Mouse (Mus musculus) stomach, postnatal 0 days (tissue): ENCODE measurements around the gene Ubr3. TPM values are rescaled to one million over a fixed set of nuclear protein-coding genes. Genes with fewer than 3 reads are reported as not detected.
"Not testable (repeated sequence)": the region's sequence is repeated elsewhere in the genome, so short reads cannot be mapped to it uniquely, and the experiment has no call there.

Experiments
- ATAC-seq: fragments of 200-750 bp; cut with Nextera tagmentation; 2 replicates; pipeline ENCODE4 v1.8.0; 2017; ENCODE audit not compliant: low FRiP score, low TSS enrichment
- DNase-seq: peaks from one replicate; pipeline ENCODE4 v3.0.0-alpha.2; 2016; ENCODE audit warnings: low spot score
- H3K27ac ChIP-seq: fragments of 300-500 bp; sonication (generic); replicated peaks from 2 replicates; pipeline ENCODE4 v1.5.1; 2014; ENCODE audit warnings: mild to moderate bottlenecking, control low read depth
- H3K27me3 ChIP-seq: fragments of 300-500 bp; sonication (generic); 2 replicates; pipeline ENCODE4 v1.6.1; 2014; ENCODE audit warnings: low read length; ENCODE audit not compliant: control insufficient read depth, insufficient read depth
- H3K36me3 ChIP-seq: fragments of 300-500 bp; sonication (generic); 2 replicates; pipeline ENCODE4 v1.6.1; 2014; ENCODE audit warnings: low read length, mixed read lengths; ENCODE audit not compliant: control insufficient read depth, insufficient read depth
- H3K4me1 ChIP-seq: fragments of 300-500 bp; sonication (generic); replicated peaks from 2 replicates; pipeline ENCODE4 v1.6.1; 2014; ENCODE audit warnings: antibody characterized with exemption; ENCODE audit not compliant: control insufficient read depth, insufficient read depth
- H3K4me2 ChIP-seq: fragments of 300-500 bp; sonication (generic); replicated peaks from 2 replicates; pipeline ENCODE4 v1.6.1; 2014; ENCODE audit warnings: low read depth, mild to moderate bottlenecking, control low read depth, moderate library complexity
- H3K4me3 ChIP-seq: fragments of 300-500 bp; sonication (generic); 2 replicates; pipeline ENCODE4 v1.5.1; 2014; ENCODE audit warnings: low read depth, low read length, control low read depth
- H3K9ac ChIP-seq: fragments of 300-500 bp; sonication (generic); 2 replicates; pipeline ENCODE4 v1.6.1; 2014; ENCODE audit warnings: mild to moderate bottlenecking, low read length, control low read depth, mixed read lengths
- H3K9me3 ChIP-seq: fragments of 300-500 bp; sonication (generic); 2 replicates; pipeline ENCODE4 v1.6.1; 2016; ENCODE audit warnings: low read length; ENCODE audit not compliant: control insufficient read depth
- CTCF ChIP-seq: IDR thresholded peaks from 2 replicates; pipeline ENCODE4 v1.5.1; 2016; ENCODE audit warnings: antibody characterized with exemption, low read depth, mild to moderate bottlenecking, moderate library complexity
- EP300 ChIP-seq: optimal IDR thresholded peaks from 2 replicates; pipeline ENCODE3; 2016; ENCODE audit warnings: antibody characterized with exemption
- WGBS: fragments of 180-500 bp; shearing (Covaris S2); extraction: QIAGEN DNeasy Blood & Tissue Kit; methylation state at CpG from one replicate; pipeline ENCODE4 v1.1.7; 2014; 5-methylcytosine and 5-hydroxymethylcytosine counted together
- polyA plus RNA-seq: library from polyadenylated mRNA; unstranded; fragments of >200 nt; fragmentation: Nextera tagmentation; extraction: Ambion mirVana; gene quantifications from 2 replicates; pipeline ENCODE4 v1.2.1, GENCODE M21; 2015

The Ubr3 gene
- polyA plus RNA-seq, 1 experiment from 2014 or later: 7.9 TPM

DNA sequence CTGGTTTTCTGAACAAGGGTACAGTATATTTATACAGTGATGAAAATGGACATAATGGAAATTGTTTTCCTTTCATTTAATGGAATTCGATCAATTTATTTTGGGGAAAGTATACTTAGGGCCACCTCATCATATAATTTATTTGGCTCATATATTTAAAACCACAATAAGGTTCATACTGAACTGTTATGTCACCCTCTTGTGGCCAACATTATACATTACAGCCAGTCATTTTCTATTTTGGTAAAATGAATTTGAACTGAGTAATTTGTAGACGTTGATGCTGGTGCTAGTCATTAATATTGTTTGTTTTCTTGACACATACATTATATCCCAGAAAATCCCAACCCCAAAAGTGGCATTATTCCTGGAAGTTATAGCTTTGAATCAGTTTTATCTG is 58.6 kb downstream of the Ubr3 start:
- no peak for ATAC-seq
- H3K4me2 ChIP-seq: no peak overlapping the region

DNA sequence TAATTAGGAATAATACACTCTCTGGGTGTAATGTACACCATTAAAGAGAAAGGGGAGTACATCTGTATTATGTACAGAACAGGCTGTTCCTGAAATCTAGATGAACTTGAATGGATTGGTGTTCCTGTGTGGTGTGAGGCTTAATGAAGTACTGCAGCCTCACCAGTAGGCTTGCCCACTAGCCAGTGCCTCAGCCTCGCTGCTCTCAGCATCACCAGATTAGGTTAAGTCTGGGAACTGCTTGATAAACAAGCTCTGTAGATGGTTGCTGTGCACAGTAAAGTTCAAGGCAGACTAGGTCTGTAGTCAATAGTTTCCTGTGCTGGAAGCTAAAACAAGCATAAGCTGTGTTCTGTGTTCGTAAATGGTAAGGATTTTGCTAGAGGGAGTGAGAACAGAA is 60.6 kb downstream of the Ubr3 start:
- no peaks in the 10 kb centered on the region for H3K9me3 ChIP-seq
- H3K4me2 ChIP-seq: no peak overlapping the region
- H3K9ac ChIP-seq: no peak overlapping the region
- no peak overlapping the region for H3K4me3 ChIP-seq
- ATAC-seq: no peak
- no peak overlapping the region for H3K27ac ChIP-seq
- TF ChIP-seq CTCF (no peak), EP300 (no peak)
- H3K4me1 ChIP-seq: no peaks in the 10 kb centered on the region
- H3K27me3 ChIP-seq: no peaks in the 10 kb centered on the region
- H3K36me3 ChIP-seq: no peaks in the 10 kb centered on the region
- DNase-seq: no peak
- WGBS: 93% methylated on average over 2 of the region's 2 CpGs

More for the DNA sequence above, 58.6 kb downstream of the Ubr3 start:
- peak; percentile 81 for TF ChIP-seq CTCF
- no peak for TF ChIP-seq EP300
- H3K27me3 ChIP-seq: no peaks in the 10 kb centered on the region
- no peaks in the 10 kb centered on the region for H3K9me3 ChIP-seq
- no peak for DNase-seq
- no peak overlapping the region for H3K27ac ChIP-seq
- H3K36me3 ChIP-seq: no peaks in the 10 kb centered on the region
- 36% methylated on average over 2 of the region's 2 CpGs for WGBS
- no peak overlapping the region for H3K4me3 ChIP-seq
- no peak overlapping the region for H3K9ac ChIP-seq
- H3K4me1 ChIP-seq: no peaks in the 10 kb centered on the region

DNA sequence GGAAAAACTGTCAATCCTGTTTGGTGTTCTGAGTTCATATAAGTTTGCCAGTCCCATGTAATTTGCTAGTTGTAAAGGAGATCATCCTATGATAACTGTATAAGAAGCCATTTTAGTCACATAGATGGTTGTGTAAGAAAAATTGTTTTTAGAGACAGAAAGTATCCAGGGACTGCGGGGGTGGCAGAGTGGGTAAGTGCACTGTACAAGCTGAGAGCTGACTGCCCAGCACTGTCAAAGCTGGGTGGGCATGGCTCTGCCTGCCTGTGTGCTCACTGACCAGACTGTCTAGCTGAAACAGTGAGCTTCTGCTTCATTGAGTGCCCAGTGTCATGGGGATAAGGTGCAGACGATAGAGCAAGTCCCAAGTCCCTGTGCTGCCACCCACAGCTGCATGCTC is 77.8 kb downstream of the Ubr3 start:
- Histone ChIP-seq H3K9ac (no peak overlapping the region), H3K4me2 (no peak overlapping the region), H3K9me3 (no peaks in the 10 kb centered on the region), H3K4me3 (no peak overlapping the region), H3K27me3 (no peaks in the 10 kb centered on the region), H3K4me1 (no peaks in the 10 kb centered on the region), H3K27ac (no peak overlapping the region), H3K36me3 (peaks cover 6% of the 10 kb centered on the region)
- no peak for ATAC-seq
- no peak for DNase-seq
- WGBS: 91% methylated on average over 2 of the region's 2 CpGs
- TF ChIP-seq EP300: no peak
- TF ChIP-seq CTCF: no peak

DNA sequence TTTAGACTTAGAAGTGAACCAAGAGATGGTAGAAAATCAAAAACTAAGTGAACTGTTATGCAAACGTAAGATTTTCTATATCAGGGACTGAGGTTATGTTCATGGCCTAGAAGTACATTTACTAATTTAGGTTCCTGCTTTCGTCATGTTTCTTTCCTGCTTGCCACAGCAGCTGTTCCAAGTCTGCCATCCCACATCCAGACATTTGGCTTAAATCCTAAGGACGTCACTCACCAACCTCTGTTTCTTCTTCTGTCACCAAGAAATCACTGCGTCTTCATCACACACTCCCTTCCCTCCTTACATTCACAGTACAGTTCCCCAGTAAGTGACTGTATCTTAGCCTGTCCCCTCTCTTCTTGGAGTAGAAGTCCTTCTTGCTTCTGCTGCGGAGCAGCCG is 92.2 kb downstream of the Ubr3 start:
- H3K4me2 ChIP-seq: no peak overlapping the region
- DNase-seq (no peak), ATAC-seq (no peak)
- TF ChIP-seq EP300 (no peak), CTCF (no peak)
- H3K36me3 ChIP-seq: peaks cover 9% of the 10 kb centered on the region
- no peak overlapping the region for H3K9ac ChIP-seq
- WGBS: 88% methylated on average over 6 of the region's 6 CpGs
- H3K27ac ChIP-seq: no peak overlapping the region
- no peak overlapping the region for H3K4me3 ChIP-seq
- H3K27me3 ChIP-seq: no peaks in the 10 kb centered on the region
- no peaks in the 10 kb centered on the region for H3K9me3 ChIP-seq
- H3K4me1 ChIP-seq: no peaks in the 10 kb centered on the region

DNA sequence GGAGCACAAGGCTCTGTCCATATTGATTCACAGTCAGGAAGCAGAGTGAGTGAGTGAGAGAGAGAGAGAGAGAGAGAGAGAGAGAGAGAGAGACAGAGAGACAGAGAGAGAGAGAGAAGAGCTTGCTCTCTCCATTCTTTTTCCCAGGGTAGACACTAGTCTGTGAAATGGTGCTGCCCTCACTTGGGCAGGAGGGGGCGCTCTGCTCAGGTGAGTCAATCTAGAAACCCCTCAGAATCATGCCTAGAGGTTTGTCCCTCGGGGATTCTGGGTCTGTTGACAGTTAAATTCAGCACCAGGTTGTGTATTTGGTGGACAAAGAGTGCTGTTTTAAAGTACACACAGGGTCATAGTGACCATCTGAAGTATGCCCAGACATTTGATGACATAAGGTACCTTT is 93.6 kb downstream of the Ubr3 start:
- no peak overlapping the region for H3K4me2 ChIP-seq
- H3K9me3 ChIP-seq: no peaks in the 10 kb centered on the region
- H3K36me3 ChIP-seq: peaks cover 9% of the 10 kb centered on the region
- DNase-seq (no peak), ATAC-seq (no peak)
- no peak overlapping the region for H3K4me3 ChIP-seq
- H3K27me3 ChIP-seq: no peaks in the 10 kb centered on the region
- H3K4me1 ChIP-seq: no peaks in the 10 kb centered on the region
- 52% methylated on average over 2 of the region's 2 CpGs for WGBS
- TF ChIP-seq EP300 (no peak), CTCF (peak; percentile 45)
- H3K9ac ChIP-seq: no peak overlapping the region
- H3K27ac ChIP-seq: no peak overlapping the region

DNA sequence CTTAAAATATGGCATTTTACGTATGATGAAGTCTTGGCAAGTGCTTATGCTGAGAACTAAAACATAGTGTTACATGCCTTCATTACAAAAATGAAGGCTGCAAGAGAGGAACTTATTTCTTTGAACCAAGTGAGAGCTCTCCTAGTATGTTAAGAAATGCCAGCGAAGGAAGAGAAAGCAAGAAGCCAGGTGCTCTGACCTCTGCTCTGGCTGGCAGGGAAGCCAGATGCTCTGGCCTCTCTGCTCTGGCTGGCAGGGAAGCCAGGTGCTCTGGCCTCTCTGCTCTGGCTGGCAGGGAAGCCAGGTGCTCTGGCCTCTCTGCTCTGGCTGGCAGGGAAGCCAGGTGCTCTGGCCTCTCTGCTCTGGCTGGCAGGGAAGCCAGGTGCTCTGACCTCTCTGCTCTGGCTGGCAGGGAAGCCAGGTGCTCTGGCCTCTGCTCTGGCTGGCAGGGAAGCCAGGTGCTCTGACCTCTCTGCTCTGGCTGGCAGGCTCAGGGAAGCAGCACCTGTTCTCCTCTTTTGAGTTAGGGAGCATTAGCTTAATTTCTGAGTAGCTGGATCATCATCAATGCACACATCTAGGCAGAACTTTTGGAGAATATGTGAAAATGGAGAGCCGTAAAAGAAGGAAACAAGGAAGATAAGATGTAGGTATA is 97.2 kb downstream of the Ubr3 start:
- peaks cover 11% of the 10 kb centered on the region for H3K36me3 ChIP-seq
- H3K4me2 ChIP-seq, H3K9me3 ChIP-seq, H3K27me3 ChIP-seq, H3K27ac ChIP-seq, DNase-seq, H3K4me3 ChIP-seq, ATAC-seq, H3K9ac ChIP-seq, H3K4me1 ChIP-seq: not testable (repeated sequence)
- 87% methylated on average over 3 of the region's 3 CpGs for WGBS
